Mouse (Mus musculus) urinary bladder, adult 18-20 months (tissue): ENCODE measurements around the gene Tymp.

ENCODE experiments used
- DNase-seq, 2 experiments: peaks; one replicate each; pipeline ENCODE4 v3.0.0; 2022; ENCODE audit warnings: low spot score in 2 of 2, mixed read lengths in 2 of 2

The Tymp gene

GRCm38 (mm10) chr15:89376957-89377356 lies at the start of gene Tymp:
Tymp (minus strand) TSS chr15:89377039.
- DNase-seq: no peak

DNA sequence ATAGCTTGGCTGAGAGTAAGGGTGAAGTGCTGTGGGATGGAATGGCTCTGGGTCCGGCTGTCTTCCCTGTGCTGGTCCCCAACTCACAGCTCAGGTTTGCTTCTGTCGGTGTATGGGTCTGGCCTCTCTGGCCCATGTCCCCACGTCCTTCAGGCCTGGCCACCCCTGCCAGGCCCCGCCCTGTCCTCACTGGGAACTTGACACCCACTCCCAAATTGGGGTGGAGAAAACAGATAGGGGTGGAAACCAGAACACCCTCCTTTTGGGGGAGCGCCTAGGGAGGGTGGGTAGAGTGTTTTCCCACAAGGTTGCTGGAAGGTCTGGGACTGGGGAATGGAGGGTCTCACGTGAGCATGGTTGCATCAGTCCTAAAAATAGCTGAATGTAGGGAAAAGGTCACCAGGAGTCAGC lies 48.9 kb upstream of the Tymp start, which contains the start of gene Cpt1b:
Cpt1b (minus strand) TSS at position 153 of the 411 bp plus-strand sequence.
- no peak for DNase-seq

DNA sequence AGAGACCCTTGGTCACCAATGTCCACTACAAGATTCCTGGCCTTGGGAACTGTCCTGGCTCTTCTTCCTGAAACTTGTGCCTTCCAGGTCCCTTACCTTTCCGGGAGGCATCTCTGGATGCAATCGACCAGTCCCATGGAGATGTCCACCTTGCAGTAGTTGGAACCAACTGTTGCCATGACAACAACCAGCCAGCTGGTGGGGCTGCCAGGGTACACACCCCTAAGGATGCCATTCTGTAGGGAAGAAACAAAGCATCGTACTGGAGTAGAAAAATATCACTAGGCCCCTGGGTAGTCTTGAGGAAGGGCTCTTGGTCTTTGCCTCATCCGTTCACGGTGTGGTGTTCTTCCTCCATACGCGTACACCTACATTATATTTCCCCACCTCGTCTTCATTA lies 47.8 kb upstream of the Tymp start:
- DNase-seq: no peak

DNA sequence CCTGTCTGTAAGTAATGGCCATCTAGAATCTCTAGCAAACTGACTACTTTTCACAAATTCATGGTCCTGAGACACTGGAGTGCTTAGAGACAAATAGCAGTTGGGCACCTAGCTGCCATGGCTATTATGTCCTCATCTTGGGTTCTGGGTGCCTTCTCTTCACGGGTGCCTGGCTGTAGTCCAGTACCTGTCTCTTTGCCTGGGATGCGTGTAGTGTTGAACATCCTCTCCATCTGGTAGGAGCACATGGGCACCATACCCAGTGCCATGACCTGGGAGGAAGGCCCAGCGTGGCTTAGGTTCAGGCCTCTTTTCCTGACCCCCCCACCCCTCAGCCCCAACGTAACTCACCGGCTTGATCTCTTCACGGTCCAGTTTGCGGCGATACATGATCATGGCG lies 45.1 kb upstream of the Tymp start:
- no peak for DNase-seq

GRCm38 (mm10) chr15:89415282-89415681 lies 38.4 kb upstream of the Tymp start:
- DNase-seq: no peak

- DNase-seq: no peak
Measured at GRCm38 (mm10) chr15:89410118-89410517, 33.3 kb upstream of the Tymp start, which contains the start of gene Syce3. Syce3 (minus strand) TSS chr15:89410503.

GRCm38 (mm10) chr15:89406691-89407090 lies 29.9 kb upstream of the Tymp start:
- no peak for DNase-seq

- no peak for DNase-seq
Measured at GRCm38 (mm10) chr15:89404831-89405623, 28.2 kb upstream of the Tymp start.

GRCm38 (mm10) chr15:89402471-89402870 lies 25.6 kb upstream of the Tymp start:
- no peak for DNase-seq

- no peak for DNase-seq
Measured at GRCm38 (mm10) chr15:89399716-89400115, 22.9 kb upstream of the Tymp start.

DNA sequence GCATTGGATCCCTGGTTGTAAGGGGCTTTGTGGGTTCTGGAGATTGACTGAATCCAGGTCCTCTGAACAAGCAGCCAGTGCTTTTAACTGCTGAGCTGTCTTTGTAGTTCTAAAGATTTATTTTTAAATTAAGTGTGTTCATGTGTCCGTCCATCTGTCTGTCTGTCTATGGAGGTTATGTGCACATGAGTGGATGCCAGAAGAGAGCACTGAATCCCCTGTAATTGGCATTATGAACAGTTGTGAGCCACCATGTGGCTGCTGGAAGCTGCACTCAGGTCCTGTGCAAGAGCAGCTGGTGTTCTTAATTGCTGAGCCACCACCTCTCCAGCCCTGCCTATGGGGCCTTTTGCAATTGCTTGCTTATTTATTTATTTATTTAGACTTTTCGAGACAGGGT lies 21.3 kb upstream of the Tymp start:
- no peak for DNase-seq

GRCm38 (mm10) chr15:89396883-89397282 lies 20.0 kb upstream of the Tymp start:
- no peak for DNase-seq

- no peak for DNase-seq
Measured at GRCm38 (mm10) chr15:89390081-89390480, 13.2 kb upstream of the Tymp start.

DNA sequence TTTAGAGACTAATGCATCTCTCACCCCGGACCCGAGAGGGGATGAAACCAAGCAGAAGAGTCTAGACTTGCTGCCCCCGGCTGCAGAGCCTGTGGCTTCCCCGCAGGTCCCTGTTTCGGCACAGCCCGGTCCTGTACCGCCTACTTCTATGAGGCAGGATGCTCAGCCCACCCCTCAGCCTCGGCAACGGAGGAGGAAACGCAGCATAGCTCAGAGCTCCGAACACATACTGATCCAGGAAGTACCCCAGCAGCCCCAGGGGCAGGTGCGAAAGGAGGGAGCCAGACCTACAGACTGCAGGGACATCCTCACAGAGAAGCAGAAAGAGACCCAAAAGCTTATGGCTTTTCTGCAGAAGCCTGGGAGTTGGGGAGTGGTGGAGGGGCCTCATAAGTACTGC lies 10.3 kb upstream of the Tymp start:
- no peak for DNase-seq

DNA sequence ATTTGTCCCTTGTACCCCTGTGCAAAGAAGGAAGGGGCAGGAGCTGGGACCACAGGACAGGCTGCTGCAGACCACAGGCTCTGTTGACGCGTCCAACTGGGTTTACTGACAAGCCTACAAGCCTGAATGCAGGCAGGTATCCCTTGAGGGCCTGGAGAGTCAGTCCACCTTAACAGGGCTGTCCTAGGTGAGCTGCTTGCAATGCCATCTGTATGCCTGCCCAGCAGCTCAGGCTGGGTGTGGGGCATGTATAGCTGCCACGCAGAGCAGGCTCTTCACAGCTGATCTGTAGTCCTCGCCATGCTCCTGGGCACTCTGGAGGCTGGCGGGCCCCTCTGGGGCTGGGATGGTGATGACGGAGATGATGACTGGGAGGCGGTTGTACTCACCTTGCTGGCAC lies 7.8 kb upstream of the Tymp start, which contains the start of gene Klhdc7b:
Klhdc7b (plus strand) TSS at position 301 of the 400 bp plus-strand sequence.
- no peak for DNase-seq

GRCm38 (mm10) chr15:89379429-89379828 lies 2.6 kb upstream of the Tymp start:
- DNase-seq: no peak

DNA sequence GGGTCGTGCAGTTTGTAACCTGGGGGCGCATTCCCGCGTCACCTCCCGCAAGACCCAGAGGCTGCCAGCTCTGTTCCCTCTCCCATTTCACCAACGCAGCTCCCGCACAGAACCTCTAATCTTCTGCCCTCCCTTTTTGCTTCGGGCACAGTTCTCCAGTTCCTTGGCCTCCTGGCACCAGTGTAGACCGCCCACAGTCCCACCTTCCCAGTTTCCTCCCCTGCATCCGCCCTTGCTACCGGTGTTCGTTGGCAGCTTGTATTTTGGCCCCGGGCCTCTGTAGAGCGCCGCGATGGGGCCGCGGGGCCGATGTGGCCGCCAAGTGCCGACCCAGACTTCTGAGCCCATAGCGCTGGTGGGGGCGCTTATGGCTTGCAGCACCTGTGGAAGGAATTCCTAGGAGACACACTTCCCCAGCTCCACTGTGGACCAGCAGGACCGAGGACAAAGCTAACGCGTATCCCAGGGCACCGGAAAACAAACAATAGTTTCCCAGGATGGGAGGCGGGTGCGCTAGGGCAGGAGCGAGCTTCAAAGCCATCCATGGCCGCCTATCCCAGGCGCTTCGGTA lies 2.1 kb upstream of the Tymp start, which contains the start of gene Odf3b:
Odf3b (minus strand) TSS at position 452 of the 571 bp plus-strand sequence.
- DNase-seq: no peak

GRCm38 (mm10) chr15:89377938-89378828 lies 1.3 kb upstream of the Tymp start:
- DNase-seq: no peak

GRCm38 (mm10) chr15:89377362-89377761 lies 523 bp upstream of the Tymp start:
- DNase-seq: no peak

DNA sequence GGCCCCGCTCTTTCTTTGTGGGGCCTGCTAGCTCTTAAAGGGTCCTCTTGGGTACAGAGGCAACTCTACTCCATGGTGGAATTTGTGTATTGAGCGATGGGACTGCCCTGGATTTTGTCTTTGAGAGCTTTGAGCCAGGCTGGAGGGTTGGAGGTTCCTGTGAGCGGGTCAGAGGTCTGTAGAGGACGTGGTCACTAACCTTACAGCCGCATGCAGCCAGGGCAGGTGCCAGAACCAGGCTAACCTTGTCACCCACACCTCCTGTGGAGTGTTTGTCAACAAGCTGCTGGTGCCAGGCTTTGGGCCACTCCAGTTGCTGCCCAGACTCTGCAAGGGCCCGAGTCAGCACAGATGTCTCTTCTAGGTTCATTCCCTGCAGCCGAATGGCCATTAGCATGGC lies 799 bp downstream of the Tymp start:
- no peak for DNase-seq

- DNase-seq: no peak
Measured at GRCm38 (mm10) chr15:89374801-89375534, 1.9 kb downstream of the Tymp start.
